8 mouse cellular contexts compared by ENCODE assay signal in the genomic region with DNA sequence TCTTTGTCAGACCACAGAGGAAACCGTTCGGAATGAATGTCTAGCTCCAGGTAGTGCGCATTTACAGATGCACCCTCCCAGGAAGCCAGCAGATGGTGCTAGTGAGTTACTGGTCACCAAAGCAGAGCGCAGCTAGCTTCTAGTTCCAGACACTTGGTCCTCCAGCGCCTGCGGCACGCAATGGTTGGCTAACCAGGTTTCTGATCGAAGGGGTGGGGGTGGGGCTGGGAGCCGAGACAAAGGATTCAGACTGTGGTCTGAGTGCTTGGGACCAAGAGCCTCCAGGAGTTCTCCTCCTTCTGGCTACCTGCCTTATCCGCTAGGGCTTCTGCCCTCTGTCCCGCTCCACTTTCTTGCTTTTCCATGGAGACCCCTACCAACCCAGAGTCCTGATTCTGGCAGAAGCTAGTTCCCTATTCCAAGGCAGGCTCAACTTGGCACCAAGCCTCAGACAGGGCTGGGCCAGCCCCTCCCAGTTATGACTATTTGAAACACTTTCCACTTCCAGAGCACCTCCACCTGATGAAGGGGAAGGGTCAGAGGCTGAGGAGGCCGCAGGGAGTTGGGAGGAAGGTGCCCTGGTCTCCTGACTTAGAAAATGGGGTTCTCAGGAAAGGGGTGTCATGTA. TPM values are rescaled to one million over a fixed set of nuclear protein-coding genes. Genes with fewer than 3 reads are reported as not detected.
DNase-seq lines count a peak whose midpoint lies in the region; ATAC-seq and TF ChIP-seq lines count a peak whose summit lies in the region.

No protein-coding gene starts in this region.

- H3K36me3 ChIP-seq in ES-E14 (ENCODE audit: control insufficient read depth, insufficient read depth, low read length, poor library complexity, severe bottlenecking) = no peaks in the 10 kb centered on the region
- H3K36me3 ChIP-seq in forebrain, embryonic 14.5 days (ENCODE audit: control insufficient read depth, insufficient read depth, low read length) = no peaks in the 10 kb centered on the region
- H3K36me3 ChIP-seq in neural tube, embryonic 15.5 days = 0 out of 2 replicates have a peak, but pooled peaks cover under 1% of the 10 kb centered on the region
- H3K36me3 ChIP-seq in testis, adult 2 months (ENCODE audit: control insufficient read depth, insufficient read depth, low read length) = no peaks in the 10 kb centered on the region

- TF ChIP-seq POLR2A in lung, adult 2 months (IDR thresholded peaks at IDR 0.05; ENCODE audit: borderline replicate concordance, extremely low read depth, low read depth, low read length) = no peak
- TF ChIP-seq POLR2A in testis, adult 2 months (IDR thresholded peaks at IDR 0.05; ENCODE audit: control insufficient read depth, low read depth, low read length) = no peak

- H3K9ac ChIP-seq in ES-E14 (ENCODE audit: insufficient read depth, low read depth, low read length, poor library complexity, severe bottlenecking) = no peak overlapping the region
- H3K9ac ChIP-seq in forebrain, embryonic 14.5 days (ENCODE audit: low read length) = peak overlapping the region; percentile 43; the same call in 1 of the 2 replicates
- no peak overlapping the region for H3K9ac ChIP-seq in neural tube, embryonic 15.5 days (replicated peaks)

- WGBS in forebrain, embryonic 14.5 days = 13% methylated on average over 12 of the region's 12 CpGs
- WGBS in lung, adult 2 months = 12% methylated on average over 12 of the region's 12 CpGs
- 9% methylated on average over 12 of the region's 12 CpGs for WGBS in neural tube, embryonic 15.5 days

- peak overlapping the region in 1 of 2 experiments; percentile 33; a peak in 2 of 4 replicates for H3K4me3 ChIP-seq in ES-E14 (ENCODE audit: insufficient read depth in 1 of 2, low read depth in 1 of 2, low read length in 2 of 2, poor library complexity in 1 of 2, severe bottlenecking in 1 of 2)
- H3K4me3 ChIP-seq in forebrain, embryonic 14.5 days (ENCODE audit: low read depth, low read length) = no peak overlapping the region
- H3K4me3 ChIP-seq in layer of hippocampus, adult 2 months = no peak overlapping the region
- H3K4me3 ChIP-seq in lung, adult 2 months (replicated peaks; ENCODE audit: extremely low read depth, low read depth, low read length) = no peak overlapping the region
- H3K4me3 ChIP-seq in neural tube, embryonic 15.5 days (replicated peaks) = peak overlapping the region; percentile 15; the same call in 1 of the 2 replicates
- no peak overlapping the region for H3K4me3 ChIP-seq in testis, adult 2 months (ENCODE audit: control insufficient read depth, low read depth, low read length)

- TF ChIP-seq CTCF in layer of hippocampus, adult 2 months (conservative IDR thresholded peaks at IDR 0.05) = peak; percentile 85
- TF ChIP-seq CTCF in lung, adult 2 months (IDR thresholded peaks at IDR 0.05; ENCODE audit: insufficient read depth, low read length) = peak; percentile 98
- TF ChIP-seq CTCF in testis, adult 2 months (IDR thresholded peaks at IDR 0.05; ENCODE audit: control insufficient read depth, insufficient read depth, insufficient replicate concordance, low read depth, low read length) = peak; percentile 84; the same call in 1 of the 2 replicates

- in situ Hi-C loops in ES-E14 (cut with MboI; ENCODE audit: low sequenced_read_pairs in 2 of 2, unreplicated experiment in 2 of 2) = no loop called here

- H3K4me2 ChIP-seq in forebrain, embryonic 14.5 days (ENCODE audit: low read length) = peak overlapping the region; percentile 39
- H3K4me2 ChIP-seq in neural tube, embryonic 15.5 days = peak overlapping the region; percentile 50

- peaks cover 0 to 21% of the 10 kb centered on the region in 2 experiments; a peak in 2 of 4 replicates for H3K4me1 ChIP-seq in ES-E14 (ENCODE audit: control insufficient read depth in 2 of 2, insufficient read depth in 2 of 2, low read length in 2 of 2, poor library complexity in 1 of 2)
- peaks cover 10% of the 10 kb centered on the region for H3K4me1 ChIP-seq in forebrain, embryonic 14.5 days (ENCODE audit: control insufficient read depth, insufficient read depth, low read length)
- peaks cover 19% of the 10 kb centered on the region for H3K4me1 ChIP-seq in lung, adult 2 months (ENCODE audit: control insufficient read depth, insufficient read depth, low read length)
- H3K4me1 ChIP-seq in neural tube, embryonic 15.5 days = peaks cover 33% of the 10 kb centered on the region
- peaks cover 10% of the 10 kb centered on the region for H3K4me1 ChIP-seq in testis, adult 2 months (ENCODE audit: control insufficient read depth, insufficient read depth, low read length)

- no peaks in the 10 kb centered on the region for H3K9me3 ChIP-seq in ES-E14 (ENCODE audit: control insufficient read depth, insufficient read depth, low read depth, low read length)
- H3K9me3 ChIP-seq in forebrain, embryonic 14.5 days (replicated peaks; ENCODE audit: control insufficient read depth, low read length) = no peaks in the 10 kb centered on the region
- H3K9me3 ChIP-seq in neural tube, embryonic 15.5 days (replicated peaks) = no peaks in the 10 kb centered on the region

- DNase-seq in ES-E14 (ENCODE audit: low read depth, low spot score) = peak; percentile 93
- peak; percentile 70 for DNase-seq in cerebellum, adult 11 months
- peak; percentile 85 for DNase-seq in forebrain, embryonic 14.5 days (ENCODE audit: low spot score)
- peak; percentile 55 to 72 for DNase-seq in layer of hippocampus, adult 2 months (ENCODE audit: low spot score in 2 of 2)
- peak; percentile 71 for DNase-seq in lung, adult 2 months

- H3K27ac ChIP-seq in ES-E14 (ENCODE audit: insufficient read depth, low read depth, low read length, poor library complexity, severe bottlenecking) = no peak overlapping the region
- H3K27ac ChIP-seq in forebrain, embryonic 14.5 days (ENCODE audit: low read depth, low read length) = no peak overlapping the region
- no peak overlapping the region for H3K27ac ChIP-seq in layer of hippocampus, adult 2 months
- no peak overlapping the region for H3K27ac ChIP-seq in neural tube, embryonic 15.5 days (replicated peaks)
- H3K27ac ChIP-seq in testis, adult 2 months (ENCODE audit: control insufficient read depth, insufficient read depth, low read depth, low read length) = no peak overlapping the region

- peak; percentile 54 for ATAC-seq in forebrain, embryonic 14.5 days
- peak; percentile 62 to 70 for ATAC-seq in hematopoietic stem cell, adult 5-6 weeks (replicated peaks in 1 of 2; ENCODE audit: insufficient read depth in 1 of 2, low FRiP score in 2 of 2, low TSS enrichment in 1 of 2, low read depth in 1 of 2, poor library complexity in 2 of 2, severe bottlenecking in 2 of 2)
- peak; percentile 48; the same call in 1 of the 2 replicates for ATAC-seq in neural tube, embryonic 15.5 days (ENCODE audit: low FRiP score)

- peaks cover 15% of the 10 kb centered on the region for H3K27me3 ChIP-seq in forebrain, embryonic 14.5 days (replicated peaks; ENCODE audit: control insufficient read depth, insufficient read depth, low read length)
- peaks cover 22% of the 10 kb centered on the region for H3K27me3 ChIP-seq in neural tube, embryonic 15.5 days (replicated peaks)
- H3K27me3 ChIP-seq in testis, adult 2 months (ENCODE audit: control insufficient read depth, insufficient read depth, low read length) = no peaks in the 10 kb centered on the region; the same call in 1 of the 2 replicates

TF ChIP-seq in ES-E14, 5 proteins besides CTCF, POLR2A, EP300 and RAD21:
- peak; percentile 14; the same call in 1 of the 2 replicates for TF ChIP-seq ZC3H11A (IDR thresholded peaks at IDR 0.05; ENCODE audit: borderline replicate concordance, low read depth, low read length)
- TF ChIP-seq CHD2 (IDR thresholded peaks at IDR 0.05; ENCODE audit: low read depth, low read length) = no peak
- no peak for TF ChIP-seq ZNF384 (IDR thresholded peaks at IDR 0.05; ENCODE audit: low read depth, low read length)

RNA-seq across cellular contexts. Expression of gene Hsd11b2, which starts 2.4 kb away (rescaled TPM):
- total RNA-seq in ES-E14 (2012; rRNA removed) = 0.67 and 0.74 TPM in 2 replicates
- 1.1 and 1.8 TPM in 2 replicates for polyA plus RNA-seq in forebrain, embryonic 14.5 days (2014; fragmentation: Nextera tagmentation; extraction: Ambion mirVana)
- total RNA-seq in hematopoietic stem cell, adult 5-6 weeks (2017) = not detected in 2 replicates
- not detected for total RNA-seq in layer of hippocampus, adult 2 months (2021)
- polyA plus RNA-seq in lung, adult 2 months (2012; rRNA removed) = 2.1 and 4.8 TPM in 2 replicates
- polyA plus RNA-seq in neural tube, embryonic 15.5 days (2015; fragmentation: Nextera tagmentation; extraction: Ambion mirVana) = 1.0 and 1.1 TPM in 2 replicates
- 0.19 and 0.41 TPM in 2 replicates for polyA plus RNA-seq in testis, adult 2 months (2012; rRNA removed)

RNA-seq across cellular contexts. Expression of gene Zdhhc1, which starts 19.4 kb away (rescaled TPM):
- total RNA-seq in ES-E14 (2012; rRNA removed) = 3.2 and 7.6 TPM in 2 replicates
- 15.5 and 22.0 TPM in 2 replicates for polyA plus RNA-seq in forebrain, embryonic 14.5 days (2014; fragmentation: Nextera tagmentation; extraction: Ambion mirVana)
- total RNA-seq in hematopoietic stem cell, adult 5-6 weeks (2017) = 7.3 and 11.2 TPM in 2 replicates
- 10 to 100 TPM; 36.2 to 38.9 TPM for total RNA-seq in layer of hippocampus, adult 2 months (2021)
- 130 and 133 TPM in 2 replicates for polyA plus RNA-seq in lung, adult 2 months (2012; rRNA removed)
- 36.6 and 36.8 TPM in 2 replicates for polyA plus RNA-seq in neural tube, embryonic 15.5 days (2015; fragmentation: Nextera tagmentation; extraction: Ambion mirVana)
- 45.4 and 50.1 TPM in 2 replicates for polyA plus RNA-seq in testis, adult 2 months (2012; rRNA removed)

RNA-seq across cellular contexts. Expression of gene Tppp3, which starts 44.8 kb away (rescaled TPM):
- total RNA-seq in ES-E14 (2012; rRNA removed) = 16.7 and 17.3 TPM in 2 replicates
- 49.2 and 57.0 TPM in 2 replicates for polyA plus RNA-seq in forebrain, embryonic 14.5 days (2014; fragmentation: Nextera tagmentation; extraction: Ambion mirVana)
- 3.2 TPM in 1 of 2 replicates, not detected in the other for total RNA-seq in hematopoietic stem cell, adult 5-6 weeks (2017)
- total RNA-seq in layer of hippocampus, adult 2 months (2021) = 10 to 100 TPM; 36.5 to 36.8 TPM
- polyA plus RNA-seq in lung, adult 2 months (2012; rRNA removed) = 785 and 816 TPM in 2 replicates
- polyA plus RNA-seq in neural tube, embryonic 15.5 days (2015; fragmentation: Nextera tagmentation; extraction: Ambion mirVana) = 253 and 288 TPM in 2 replicates
- polyA plus RNA-seq in testis, adult 2 months (2012; rRNA removed) = 21.5 and 23.4 TPM in 2 replicates

RNA-seq across cellular contexts. Expression of gene Atp6v0d1, which starts 49.7 kb away (rescaled TPM):
- 65.1 and 85.5 TPM in 2 replicates for total RNA-seq in ES-E14 (2012; rRNA removed)
- 194 and 211 TPM in 2 replicates for polyA plus RNA-seq in forebrain, embryonic 14.5 days (2014; fragmentation: Nextera tagmentation; extraction: Ambion mirVana)
- total RNA-seq in hematopoietic stem cell, adult 5-6 weeks (2017) = 37.7 and 39.7 TPM in 2 replicates
- 100 to 1,000 TPM; 278 to 305 TPM for total RNA-seq in layer of hippocampus, adult 2 months (2021)
- 101 and 121 TPM in 2 replicates for polyA plus RNA-seq in lung, adult 2 months (2012; rRNA removed)
- 219 and 243 TPM in 2 replicates for polyA plus RNA-seq in neural tube, embryonic 15.5 days (2015; fragmentation: Nextera tagmentation; extraction: Ambion mirVana)
- 43.8 and 47.4 TPM in 2 replicates for polyA plus RNA-seq in testis, adult 2 months (2012; rRNA removed)
